Mouse (Mus musculus): ENCODE data around the gene Wnt5b.

DNA sequence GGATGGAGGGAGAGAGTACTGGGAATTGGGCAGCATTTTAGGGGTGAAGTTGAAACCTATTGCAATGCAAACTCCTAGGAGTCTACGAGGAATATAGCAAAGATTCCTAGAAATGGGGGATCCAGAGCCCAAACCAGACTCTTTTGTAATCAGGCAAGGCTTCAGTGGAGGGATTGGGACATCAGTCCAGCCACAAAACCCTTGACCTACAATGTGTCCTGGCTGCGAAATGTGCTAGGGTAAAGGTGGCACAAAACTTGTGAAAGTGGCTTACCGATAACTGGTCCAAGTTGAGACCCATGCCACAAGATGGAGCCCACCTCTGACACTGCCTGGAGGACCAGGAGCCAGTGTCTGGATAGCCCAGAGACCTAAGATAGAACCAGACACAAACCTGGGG lies 144.8 kb downstream of the Wnt5b start:
- TF ChIP-seq CTCF (IDR thresholded peaks at IDR 0.05; ENCODE audit: low read depth, low read length) (no peak), POLR2A (IDR thresholded peaks at IDR 0.05; ENCODE audit: borderline replicate concordance, low read depth, low read length) (no peak)
